Mouse (Mus musculus) neural tube, embryonic 14.5 days (tissue): ENCODE data around the gene Cacna1d. TPM values are rescaled to one million over a fixed set of nuclear protein-coding genes. Genes with fewer than 3 reads are reported as not detected.

ENCODE experiments used
- ATAC-seq: fragments of 200-750 bp; cut with Nextera tagmentation; 2 replicates; pipeline ENCODE4 v1.8.0; 2017; ENCODE audit warnings: low read depth, mild to moderate bottlenecking, moderate TSS enrichment, moderate library complexity
- H3K27ac ChIP-seq: fragments of 300-500 bp; sonication (generic); 2 replicates; pipeline ENCODE4 v1.5.1; 2014; ENCODE audit warnings: low read depth, mild to moderate bottlenecking, control low read depth, low read length, moderate library complexity, mixed read lengths
- H3K27me3 ChIP-seq: fragments of 300-500 bp; sonication (generic); 2 replicates; pipeline ENCODE4 v1.6.1; 2014; ENCODE audit warnings: low read length; ENCODE audit not compliant: control insufficient read depth, insufficient read depth
- H3K36me3 ChIP-seq: fragments of 300-500 bp; sonication (generic); 2 replicates; pipeline ENCODE4 v1.6.1; 2014; ENCODE audit warnings: low read length, mixed read lengths; ENCODE audit not compliant: control insufficient read depth, insufficient read depth
- H3K4me1 ChIP-seq: fragments of 300-500 bp; sonication (generic); 2 replicates; pipeline ENCODE4 v1.6.1; 2014; ENCODE audit warnings: low read length; ENCODE audit not compliant: control insufficient read depth, insufficient read depth
- H3K4me2 ChIP-seq: fragments of 300-500 bp; sonication (generic); 2 replicates; pipeline ENCODE4 v1.6.1; 2014; ENCODE audit warnings: mild to moderate bottlenecking, low read depth, low read length, control low read depth
- H3K4me3 ChIP-seq: fragments of 300-500 bp; sonication (generic); 2 replicates; pipeline ENCODE4 v1.5.1; 2014; ENCODE audit warnings: low read depth, low read length, control low read depth, mixed read lengths
- H3K9ac ChIP-seq: fragments of 300-500 bp; sonication (generic); replicated peaks from 2 replicates; pipeline ENCODE4 v1.6.1; 2014; ENCODE audit warnings: low read depth, mild to moderate bottlenecking, control low read depth, low read length, mixed read lengths
- H3K9me3 ChIP-seq: fragments of 300-500 bp; sonication (generic); 2 replicates; pipeline ENCODE4 v1.6.1; 2016; ENCODE audit warnings: low read length; ENCODE audit not compliant: control insufficient read depth
- WGBS: fragments of 180-500 bp; shearing (Covaris S2); extraction: QIAGEN DNeasy Blood & Tissue Kit; methylation state at CpG from one replicate; pipeline ENCODE4 v1.1.7; 2014; 5-methylcytosine and 5-hydroxymethylcytosine counted together
- polyA plus RNA-seq: library from polyadenylated mRNA; unstranded; fragments of >200 nt; fragmentation: Nextera tagmentation; extraction: Ambion mirVana; gene quantifications from 2 replicates; pipeline ENCODE4 v1.2.1, GENCODE M21; 2014

Cacna1d gene
- polyA plus RNA-seq, 1 experiment from 2014 or later = 23.9 TPM

DNA sequence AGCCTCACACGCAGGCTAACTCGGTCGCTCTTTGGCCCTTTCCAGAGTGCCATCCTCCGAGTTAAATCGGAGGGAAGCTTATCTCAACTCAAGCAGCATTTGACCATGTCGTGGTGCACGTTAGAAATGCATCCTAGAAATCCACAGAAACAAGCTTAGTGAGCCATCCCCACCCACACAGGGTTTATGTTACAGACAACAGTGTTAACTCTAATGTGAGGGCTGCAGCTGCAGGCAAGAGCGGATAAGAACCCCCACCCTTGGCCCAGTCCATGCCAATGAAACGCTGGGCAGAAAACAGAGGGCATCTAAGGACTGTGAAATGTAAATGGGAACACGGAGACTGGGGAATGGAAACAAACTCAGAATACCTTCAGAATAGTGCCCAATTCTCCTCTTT lies 206.8 kb downstream of the Cacna1d start:
- no peak for ATAC-seq
- no peaks in the 10 kb centered on the region for H3K36me3 ChIP-seq
- WGBS = 85% methylated on average over 10 of the region's 10 CpGs

GRCm38 (mm10) chr14:30284022-30284421 lies 207.2 kb downstream of the Cacna1d start:
- no peak for ATAC-seq
- Histone ChIP-seq H3K4me2 (no peak overlapping the region), H3K4me1 (no peaks in the 10 kb centered on the region), H3K9me3 (no peaks in the 10 kb centered on the region), H3K36me3 (no peaks in the 10 kb centered on the region), H3K9ac (no peak overlapping the region), H3K27ac (no peak overlapping the region), H3K27me3 (no peaks in the 10 kb centered on the region), H3K4me3 (no peak overlapping the region)
- whole genome bisulfite sequencing = 75% methylated on average over 10 of the region's 10 CpGs

More for the DNA sequence above, 206.8 kb downstream of the Cacna1d start:
- Histone ChIP-seq H3K9ac (no peak overlapping the region), H3K4me3 (no peak overlapping the region), H3K4me2 (no peak overlapping the region), H3K27me3 (no peaks in the 10 kb centered on the region), H3K4me1 (no peaks in the 10 kb centered on the region), H3K27ac (no peak overlapping the region), H3K9me3 (no peaks in the 10 kb centered on the region)

GRCm38 (mm10) chr14:30275572-30275971 lies 215.7 kb downstream of the Cacna1d start:
- no peak for ATAC-seq
- 72% methylated on average over 9 of the region's 9 CpGs for WGBS
- no peaks in the 10 kb centered on the region for H3K27me3 ChIP-seq
- H3K9me3 ChIP-seq = no peaks in the 10 kb centered on the region
- no peak overlapping the region for H3K4me2 ChIP-seq
- H3K4me3 ChIP-seq = no peak overlapping the region
- H3K27ac ChIP-seq = no peak overlapping the region
- H3K36me3 ChIP-seq = no peaks in the 10 kb centered on the region
- no peak overlapping the region for H3K9ac ChIP-seq
- no peaks in the 10 kb centered on the region for H3K4me1 ChIP-seq

DNA sequence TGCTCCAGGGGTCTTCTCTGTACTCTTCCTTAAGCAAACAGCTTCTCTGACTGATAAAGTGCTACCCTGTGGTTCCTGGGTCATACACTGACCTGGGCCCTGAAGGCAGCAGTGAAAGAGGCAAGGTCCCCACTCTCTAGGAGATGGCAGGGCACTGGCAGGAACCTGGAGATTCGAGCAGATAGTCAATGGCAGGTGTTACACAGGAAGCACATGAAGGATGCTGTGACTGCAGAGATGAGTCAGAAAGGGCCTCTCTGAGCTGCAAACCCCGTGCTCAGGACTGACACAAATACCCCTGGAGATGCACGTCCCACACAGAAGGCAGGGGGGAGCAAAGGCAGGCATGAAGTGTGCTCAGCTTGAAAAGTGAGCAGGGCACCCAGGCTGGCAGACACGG lies 218.3 kb downstream of the Cacna1d start:
- no peak overlapping the region for H3K4me2 ChIP-seq
- 78% methylated on average over 4 of the region's 4 CpGs for WGBS
- ATAC-seq = no peak

GRCm38 (mm10) chr14:30272523-30272922 lies 218.7 kb downstream of the Cacna1d start:
- H3K36me3 ChIP-seq = no peaks in the 10 kb centered on the region
- H3K9me3 ChIP-seq = no peaks in the 10 kb centered on the region
- no peak overlapping the region; the same call in 1 of the 2 replicates for H3K27ac ChIP-seq
- H3K4me3 ChIP-seq = no peak overlapping the region
- H3K4me2 ChIP-seq = no peak overlapping the region
- no peaks in the 10 kb centered on the region for H3K27me3 ChIP-seq
- no peaks in the 10 kb centered on the region for H3K4me1 ChIP-seq
- 68% methylated on average over 5 of the region's 5 CpGs for whole genome bisulfite sequencing
- no peak for ATAC-seq
- H3K9ac ChIP-seq = no peak overlapping the region

More for the DNA sequence above, 218.3 kb downstream of the Cacna1d start:
- no peaks in the 10 kb centered on the region for H3K36me3 ChIP-seq
- H3K27me3 ChIP-seq = no peaks in the 10 kb centered on the region
- H3K27ac ChIP-seq = no peak overlapping the region
- no peaks in the 10 kb centered on the region for H3K9me3 ChIP-seq
- H3K4me3 ChIP-seq = no peak overlapping the region
- H3K4me1 ChIP-seq = no peaks in the 10 kb centered on the region
- H3K9ac ChIP-seq = no peak overlapping the region

DNA sequence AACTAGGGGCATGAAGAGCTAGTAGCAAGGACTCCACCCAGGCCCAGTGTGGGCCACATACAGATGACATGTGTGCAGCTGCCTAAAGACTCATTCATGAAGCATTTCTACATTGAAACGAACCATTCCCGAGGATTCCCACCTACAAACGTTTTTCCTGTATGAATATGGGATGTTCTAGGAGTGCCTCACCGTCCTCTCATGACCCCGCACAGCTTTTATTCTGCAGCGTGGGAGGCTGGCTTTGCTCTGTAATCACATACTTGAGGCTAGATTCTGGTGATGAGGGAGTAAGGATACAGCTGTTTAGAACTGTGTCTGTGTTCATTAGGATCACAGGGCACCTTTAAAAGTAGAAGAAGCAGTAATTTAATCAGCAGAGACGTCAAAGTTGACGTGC lies 219.4 kb downstream of the Cacna1d start:
- 85% methylated on average over 8 of the region's 8 CpGs for WGBS
- no peak overlapping the region for H3K4me3 ChIP-seq

DNA sequence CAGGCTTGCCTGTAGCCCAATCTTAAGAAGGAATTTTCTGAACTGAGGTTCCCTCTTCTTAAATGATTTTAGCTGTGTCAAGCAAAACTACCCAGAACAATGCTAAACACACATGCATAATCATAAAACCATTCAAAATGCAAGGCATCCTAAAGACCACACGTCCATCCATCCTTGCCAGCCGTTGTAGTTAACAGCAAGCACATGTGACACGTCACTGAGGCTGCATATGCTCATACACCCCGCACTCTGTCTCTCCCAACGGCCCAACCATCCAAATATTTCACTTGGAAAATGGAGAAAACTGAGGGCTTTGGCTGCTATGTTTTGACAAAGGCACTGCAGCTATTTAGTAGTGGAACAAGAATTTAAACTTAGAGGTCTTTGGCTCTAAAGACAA lies 220.9 kb downstream of the Cacna1d start:
- ATAC-seq = no peak
- WGBS = 84% methylated on average over 5 of the region's 5 CpGs
- Histone ChIP-seq H3K36me3 (no peaks in the 10 kb centered on the region), H3K4me2 (no peak overlapping the region), H3K27me3 (no peaks in the 10 kb centered on the region), H3K27ac (no peak overlapping the region), H3K4me1 (no peaks in the 10 kb centered on the region), H3K9ac (no peak overlapping the region), H3K9me3 (no peaks in the 10 kb centered on the region), H3K4me3 (no peak overlapping the region)

More for the DNA sequence above, 219.4 kb downstream of the Cacna1d start:
- Histone ChIP-seq H3K36me3 (no peaks in the 10 kb centered on the region), H3K9ac (no peak overlapping the region), H3K4me1 (no peaks in the 10 kb centered on the region), H3K4me2 (no peak overlapping the region), H3K9me3 (no peaks in the 10 kb centered on the region), H3K27ac (no peak overlapping the region), H3K27me3 (no peaks in the 10 kb centered on the region)
- no peak for ATAC-seq

DNA sequence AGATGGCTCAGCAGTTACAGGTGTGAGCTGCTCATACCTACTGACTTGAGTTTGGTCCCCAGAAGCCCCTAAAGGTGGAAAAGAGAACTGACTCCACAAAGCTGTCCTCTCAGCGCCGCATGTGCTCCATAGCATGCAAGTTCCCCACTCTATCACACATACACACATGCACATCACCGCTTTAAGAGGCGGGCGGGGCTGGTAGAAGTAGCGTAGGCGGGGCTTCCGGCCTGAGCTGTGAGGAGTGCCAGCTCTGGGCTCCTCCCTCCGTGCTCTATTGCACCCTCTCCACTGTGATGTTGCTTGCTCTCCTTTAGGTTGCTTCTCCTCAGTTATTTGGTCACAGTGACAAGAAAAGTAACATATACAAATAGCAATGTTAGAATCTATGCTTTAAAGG lies 225.5 kb downstream of the Cacna1d start:
- no peak overlapping the region for H3K27ac ChIP-seq
- H3K36me3 ChIP-seq = no peaks in the 10 kb centered on the region
- H3K9me3 ChIP-seq = no peaks in the 10 kb centered on the region
- H3K4me1 ChIP-seq = no peaks in the 10 kb centered on the region
- no peaks in the 10 kb centered on the region for H3K27me3 ChIP-seq
- no peak overlapping the region for H3K4me3 ChIP-seq
- H3K4me2 ChIP-seq = no peak overlapping the region
- 83% methylated on average over 9 of the region's 9 CpGs for WGBS
- H3K9ac ChIP-seq = no peak overlapping the region
- ATAC-seq = no peak

DNA sequence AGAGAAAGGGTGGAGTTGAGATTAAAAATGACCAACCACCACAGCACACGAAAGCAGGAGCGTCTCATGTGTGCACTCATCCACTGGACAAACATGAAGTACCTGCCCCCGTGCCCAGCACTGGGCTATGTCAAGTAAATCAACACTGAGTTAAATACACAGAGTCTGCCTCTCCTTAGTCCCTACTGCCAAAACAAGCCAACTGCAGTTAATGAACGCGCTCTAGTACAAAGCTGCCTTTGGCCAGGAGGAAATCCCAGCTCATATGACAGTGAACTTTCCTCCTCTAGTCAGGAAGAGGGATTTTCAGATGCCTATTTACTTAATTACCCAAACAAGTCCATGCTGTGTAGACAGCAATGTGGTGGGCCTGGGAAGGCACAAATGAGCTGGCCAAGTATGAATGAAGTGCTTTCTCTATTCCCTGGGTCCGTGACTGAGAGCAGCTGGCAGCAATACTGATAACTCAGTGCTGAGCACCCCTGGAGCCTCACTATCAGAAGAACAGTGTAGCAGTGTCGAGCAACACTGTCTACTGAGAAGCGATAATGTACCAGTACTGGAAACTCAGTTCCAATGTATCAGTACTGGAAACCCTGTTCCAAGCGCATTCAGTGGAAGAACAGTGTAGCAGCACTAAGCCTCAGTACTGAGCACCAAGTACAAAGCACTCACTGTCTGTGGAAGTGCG lies 229.5 kb downstream of the Cacna1d start:
- no peak for ATAC-seq
- WGBS = 91% methylated on average over 10 of the region's 10 CpGs

More for the DNA sequence above, 229.5 kb downstream of the Cacna1d start:
- H3K9ac ChIP-seq = no peak overlapping the region
- no peak overlapping the region for H3K4me3 ChIP-seq
- H3K4me1 ChIP-seq = no peaks in the 10 kb centered on the region
- H3K9me3 ChIP-seq = no peaks in the 10 kb centered on the region
- no peaks in the 10 kb centered on the region for H3K27me3 ChIP-seq
- H3K36me3 ChIP-seq = no peaks in the 10 kb centered on the region
- H3K27ac ChIP-seq = no peak overlapping the region
- H3K4me2 ChIP-seq = no peak overlapping the region
